ENCODE assay signal across 27 mouse cellular contexts in genomic region chr13:16211482-16211881, GRCm38 (mm10).
"Had no signal": no experiment of that assay in that cellular context is flagged by ENCODE, and none has a peak within 500 bp of the region (broad histone marks: within the 10 kb centered on the region; RNA-seq: fewer than 3 reads in every experiment).

No protein-coding gene starts in this region.

- H3K9me3 ChIP-seq: hindbrain, embryonic 10.5 days; hindbrain, embryonic 12.5 days; intestine, embryonic 15.5 days; limb, embryonic 10.5 days; limb, embryonic 12.5 days; liver, embryonic 13.5 days; liver, embryonic 15.5 days had no signal

- H3K9ac ChIP-seq: hindbrain, embryonic 12.5 days; hindbrain, embryonic 14.5 days; intestine, embryonic 15.5 days; limb, embryonic 12.5 days; liver, embryonic 13.5 days; liver, embryonic 15.5 days; liver, postnatal 0 days had no signal

- H3K36me3 ChIP-seq: hindbrain, embryonic 10.5 days; hindbrain, embryonic 12.5 days; intestine, embryonic 15.5 days; limb, embryonic 10.5 days; limb, embryonic 12.5 days; liver, embryonic 13.5 days; liver, embryonic 15.5 days had no signal

- H3K4me2 ChIP-seq: hindbrain, embryonic 12.5 days; hindbrain, embryonic 14.5 days; intestine, embryonic 15.5 days; limb, embryonic 12.5 days; liver, embryonic 11.5 days; liver, embryonic 13.5 days; liver, embryonic 15.5 days had no signal

- H3K4me3 ChIP-seq: gastrocnemius, adult 2 months; heart, adult 2 months; hindbrain, embryonic 10.5 days; hindbrain, embryonic 12.5 days; intestine, embryonic 15.5 days; layer of hippocampus, adult 2 months; left cerebral cortex, adult 2 months; limb, embryonic 10.5 days; limb, embryonic 12.5 days; liver, embryonic 13.5 days; liver, embryonic 15.5 days had no signal

- DNase-seq: gastrocnemius, adult 2 months; gastrocnemius, postnatal 10 days; gastrocnemius, postnatal 25 days; heart, adult 2 months; heart, postnatal 36 days; kidney, adult 18-20 months; kidney, adult 8-10 months; kidney, postnatal 10 days; kidney, postnatal 25 days; kidney, postnatal 4 days; liver; liver, embryonic 13.5 days; liver, postnatal 0 days had no signal

- ATAC-seq: forebrain, embryonic 16.5 days; hindbrain, embryonic 16.5 days; inflammation-experienced regulatory T-cells, adult 6 months; intestine, embryonic 15.5 days; intestine, postnatal 0 days; liver, postnatal 0 days had no signal

- H3K27me3 ChIP-seq: hindbrain, embryonic 12.5 days; intestine, embryonic 15.5 days; limb, embryonic 12.5 days; liver, embryonic 13.5 days; liver, embryonic 15.5 days had no signal

- H3K4me1 ChIP-seq: hindbrain, embryonic 10.5 days; hindbrain, embryonic 12.5 days; intestine, embryonic 15.5 days; limb, embryonic 10.5 days; liver, embryonic 13.5 days; liver, embryonic 15.5 days had no signal

- H3K27ac ChIP-seq: gastrocnemius, adult 2 months; heart, adult 2 months; hindbrain, embryonic 10.5 days; hindbrain, embryonic 12.5 days; hindbrain, embryonic 14.5 days; intestine, embryonic 15.5 days; layer of hippocampus, adult 2 months; left cerebral cortex, adult 2 months; limb, embryonic 10.5 days; limb, embryonic 12.5 days; liver, embryonic 13.5 days; liver, embryonic 15.5 days had no signal
